Mouse (Mus musculus): ENCODE measurements at regions not wholly inside any gene's neighbourhood (a gene's known extent, or its start where the extent isn't known, plus 50 kb on each side); places are given as distances from the start of the nearest gene placed in this dataset.
A peak's percentile ranks its signal among the peaks of the same experiment; 100 is the strongest.

- Histone ChIP-seq H3K4me3 (replicated peaks; ENCODE audit: low read length) (no peak overlapping the region), H3K36me3 (ENCODE audit: control insufficient read depth, insufficient read depth, low read length) (no peaks in the 10 kb centered on the region), H3K9me3 (ENCODE audit: control insufficient read depth, low read length) (no peaks in the 10 kb centered on the region), H3K27me3 (ENCODE audit: control insufficient read depth, insufficient read depth, low read length) (no peaks in the 10 kb centered on the region), H3K4me1 (ENCODE audit: control insufficient read depth, insufficient read depth, low read length) (no peaks in the 10 kb centered on the region), H3K9ac (ENCODE audit: low read depth, low read length, severe bottlenecking) (no peak overlapping the region), H3K4me2 (replicated peaks; ENCODE audit: low read depth, low read length, severe bottlenecking) (no peak overlapping the region), H3K27ac (replicated peaks; ENCODE audit: low read depth, low read length) (no peak overlapping the region)
- ATAC-seq (ENCODE audit: low FRiP score, low read depth) (no peak), DNase-seq (ENCODE audit: low spot score) (no peak)
- WGBS, result 82% methylated on average over 4 of the region's 4 CpGs
- TF ChIP-seq POLR2A (IDR thresholded peaks at IDR 0.05; ENCODE audit: borderline replicate concordance, extremely low read depth, insufficient read depth, insufficient read length), result no peak
Observed at GRCm38 (mm10) chr16:15368383-15369163, 51.3 kb downstream of the Gm21897 start.

DNA sequence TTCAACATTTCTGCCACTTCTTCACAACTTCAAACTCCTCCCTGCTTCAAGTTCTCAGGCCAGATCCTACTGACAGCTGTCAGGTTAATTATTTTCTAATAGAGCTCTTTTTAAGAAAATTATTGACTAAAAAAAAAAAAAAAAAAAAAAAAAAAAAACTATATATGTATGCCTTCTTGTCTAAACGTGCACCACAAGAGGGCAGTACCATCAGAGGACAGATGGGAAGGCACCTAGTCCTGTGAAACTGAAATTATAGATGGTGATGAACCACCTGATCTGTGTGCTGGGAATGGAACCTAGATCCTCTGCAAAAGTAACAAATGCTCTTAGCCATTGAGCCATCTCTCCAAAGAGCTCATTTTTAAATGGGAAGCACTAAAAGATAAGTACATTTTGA is 55.6 kb downstream of the Gm21897 start:
- 13% methylated on average over 1 of the region's 1 CpGs for WGBS
- no peaks in the 10 kb centered on the region for H3K36me3 ChIP-seq (ENCODE audit: control insufficient read depth, insufficient read depth, low read length)
- no peak for DNase-seq (ENCODE audit: low spot score)

DNA sequence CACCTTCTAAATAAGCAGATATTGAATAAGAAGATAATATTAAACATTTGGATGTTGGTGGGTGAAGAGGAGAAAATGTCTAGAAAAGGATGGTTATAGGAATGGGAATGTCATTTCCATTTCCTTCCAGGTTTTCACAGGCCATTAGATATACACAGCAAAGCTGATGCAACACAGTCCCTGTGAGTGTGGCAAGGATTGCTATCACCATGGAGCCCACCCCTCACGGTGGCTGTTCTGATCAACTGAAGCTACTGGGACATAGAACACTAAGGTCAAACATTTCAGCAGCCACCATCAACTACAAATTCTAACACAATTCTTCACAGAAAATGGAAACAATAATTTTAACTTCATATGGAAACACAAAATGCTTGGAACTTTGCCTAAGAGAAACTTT is 56.7 kb downstream of the Gm21897 start:
- no peak for TF ChIP-seq POLR2A (IDR thresholded peaks at IDR 0.05; ENCODE audit: borderline replicate concordance, extremely low read depth, insufficient read depth, insufficient read length)
- no peak overlapping the region for H3K9ac ChIP-seq (ENCODE audit: low read depth, low read length, severe bottlenecking)
- no peaks in the 10 kb centered on the region for H3K36me3 ChIP-seq (ENCODE audit: control insufficient read depth, insufficient read depth, low read length)
- H3K9me3 ChIP-seq (ENCODE audit: control insufficient read depth, low read length), result no peaks in the 10 kb centered on the region
- H3K27me3 ChIP-seq (ENCODE audit: control insufficient read depth, insufficient read depth, low read length), result no peaks in the 10 kb centered on the region
- no peak overlapping the region for H3K4me3 ChIP-seq (replicated peaks; ENCODE audit: low read length)
- H3K4me1 ChIP-seq (ENCODE audit: control insufficient read depth, insufficient read depth, low read length), result no peaks in the 10 kb centered on the region
- no peak for ATAC-seq (ENCODE audit: low FRiP score, low read depth)
- DNase-seq (ENCODE audit: low spot score), result no peak
- H3K4me2 ChIP-seq (replicated peaks; ENCODE audit: low read depth, low read length, severe bottlenecking), result no peak overlapping the region
- no peak overlapping the region for H3K27ac ChIP-seq (replicated peaks; ENCODE audit: low read depth, low read length)
- WGBS, result 68% methylated on average over 1 of the region's 1 CpGs

More for the DNA sequence above, 55.6 kb downstream of the Gm21897 start:
- TF ChIP-seq POLR2A (IDR thresholded peaks at IDR 0.05; ENCODE audit: borderline replicate concordance, extremely low read depth, insufficient read depth, insufficient read length), result no peak
- no peak for ATAC-seq (ENCODE audit: low FRiP score, low read depth)
- Histone ChIP-seq H3K9me3 (ENCODE audit: control insufficient read depth, low read length) (no peaks in the 10 kb centered on the region), H3K4me3 (replicated peaks; ENCODE audit: low read length) (no peak overlapping the region), H3K27ac (replicated peaks; ENCODE audit: low read depth, low read length) (no peak overlapping the region), H3K4me2 (replicated peaks; ENCODE audit: low read depth, low read length, severe bottlenecking) (no peak overlapping the region), H3K9ac (ENCODE audit: low read depth, low read length, severe bottlenecking) (no peak overlapping the region), H3K4me1 (ENCODE audit: control insufficient read depth, insufficient read depth, low read length) (no peaks in the 10 kb centered on the region), H3K27me3 (ENCODE audit: control insufficient read depth, insufficient read depth, low read length) (no peaks in the 10 kb centered on the region)

DNA sequence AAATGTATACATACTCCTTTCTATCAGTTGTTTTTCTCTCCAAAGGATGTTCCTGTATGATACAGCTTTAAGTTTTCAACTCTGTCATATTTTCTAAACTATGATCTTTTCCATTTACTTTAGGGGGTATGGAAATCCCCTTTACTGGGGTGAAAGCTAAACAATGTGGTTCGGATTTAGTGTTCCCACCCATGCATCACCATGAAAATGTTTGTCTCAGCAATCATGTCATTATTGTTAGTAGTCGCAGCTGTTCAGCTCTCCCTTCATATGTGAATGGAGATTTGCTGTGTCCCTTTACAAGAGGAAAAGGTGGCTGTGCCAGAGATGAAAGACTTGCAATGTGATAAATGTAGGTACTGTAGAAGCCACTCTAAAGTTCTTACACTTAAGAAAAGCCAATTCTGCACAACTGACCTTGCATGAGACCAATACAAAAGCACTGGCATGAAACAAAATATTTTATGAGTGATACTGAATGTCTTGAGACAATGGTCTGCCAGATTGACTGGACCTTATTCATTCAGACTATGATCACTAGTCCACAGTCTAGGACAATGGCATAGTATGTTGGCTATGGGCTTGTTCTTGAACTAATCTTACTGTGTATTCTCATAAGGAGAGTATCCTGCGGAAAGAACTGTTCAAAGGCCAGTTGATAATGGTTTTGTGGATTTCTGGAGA is 68.4 kb downstream of the Gm21897 start:
- 55% methylated on average over 3 of the region's 3 CpGs for WGBS
- no peak for DNase-seq (ENCODE audit: low spot score)
- ATAC-seq (ENCODE audit: low FRiP score, low read depth), result peak; percentile 6; the same call in 1 of the 2 replicates
- no peak overlapping the region for H3K4me3 ChIP-seq (replicated peaks; ENCODE audit: low read length)
- H3K27ac ChIP-seq (replicated peaks; ENCODE audit: low read depth, low read length), result 0 out of 2 replicates have a peak overlapping the region, but pooled peaks have one; percentile 9
- no peaks in the 10 kb centered on the region for H3K9me3 ChIP-seq (ENCODE audit: control insufficient read depth, low read length)
- no peak overlapping the region for H3K4me2 ChIP-seq (replicated peaks; ENCODE audit: low read depth, low read length, severe bottlenecking)
- H3K27me3 ChIP-seq (ENCODE audit: control insufficient read depth, insufficient read depth, low read length), result no peaks in the 10 kb centered on the region
- no peak for TF ChIP-seq POLR2A (IDR thresholded peaks at IDR 0.05; ENCODE audit: borderline replicate concordance, extremely low read depth, insufficient read depth, insufficient read length)
- H3K36me3 ChIP-seq (ENCODE audit: control insufficient read depth, insufficient read depth, low read length), result no peaks in the 10 kb centered on the region
- no peaks in the 10 kb centered on the region for H3K4me1 ChIP-seq (ENCODE audit: control insufficient read depth, insufficient read depth, low read length)
- H3K9ac ChIP-seq (ENCODE audit: low read depth, low read length, severe bottlenecking), result no peak overlapping the region

DNA sequence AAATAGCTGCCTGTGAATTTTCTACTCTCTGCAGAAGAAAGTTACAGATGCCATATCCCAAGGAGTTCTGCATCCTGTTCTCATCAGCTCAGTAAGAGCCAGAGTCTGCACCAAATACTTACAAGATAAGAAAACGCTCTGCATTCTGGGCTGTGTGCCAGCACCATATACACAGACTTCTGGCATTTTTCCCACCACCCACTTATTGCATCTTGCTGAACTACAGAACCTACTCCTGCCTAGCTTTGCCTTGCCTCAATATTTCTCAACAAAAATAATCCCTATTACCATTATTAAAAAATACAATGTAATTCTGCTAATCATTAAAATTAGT is 69.0 kb downstream of the Gm21897 start:
- DNase-seq (ENCODE audit: low spot score), result peak; percentile 93
- Histone ChIP-seq H3K27ac (replicated peaks; ENCODE audit: low read depth, low read length) (0 out of 2 replicates have a peak overlapping the region, but pooled peaks have one; percentile 3), H3K4me1 (ENCODE audit: control insufficient read depth, insufficient read depth, low read length) (no peaks in the 10 kb centered on the region), H3K9me3 (ENCODE audit: control insufficient read depth, low read length) (no peaks in the 10 kb centered on the region), H3K4me2 (replicated peaks; ENCODE audit: low read depth, low read length, severe bottlenecking) (no peak overlapping the region), H3K9ac (ENCODE audit: low read depth, low read length, severe bottlenecking) (no peak overlapping the region), H3K4me3 (replicated peaks; ENCODE audit: low read length) (no peak overlapping the region), H3K27me3 (ENCODE audit: control insufficient read depth, insufficient read depth, low read length) (no peaks in the 10 kb centered on the region), H3K36me3 (ENCODE audit: control insufficient read depth, insufficient read depth, low read length) (no peaks in the 10 kb centered on the region)
- ATAC-seq (ENCODE audit: low FRiP score, low read depth), result peak; percentile 68
- 5% methylated on average over 1 of the region's 1 CpGs for WGBS
- TF ChIP-seq POLR2A (IDR thresholded peaks at IDR 0.05; ENCODE audit: borderline replicate concordance, extremely low read depth, insufficient read depth, insufficient read length), result no peak

Measured in limb, embryonic 14.5 days (tissue).